Mouse (Mus musculus) embryonic fibroblast, embryonic 13.5 days (primary cell): ENCODE results near the gene Tmed2.

Experiments used
- CTCF ChIP-seq: IDR thresholded peaks from 2 replicates; pipeline ENCODE4 v1.5.1; 2011; ENCODE audit warnings: mild to moderate bottlenecking, control low read depth, low read length, moderate library complexity, borderline replicate concordance; ENCODE audit not compliant: insufficient read depth
- POLR2A ChIP-seq: IDR thresholded peaks from 2 replicates; pipeline ENCODE4 v1.6.1; 2011; ENCODE audit warnings: low read depth, mild to moderate bottlenecking, control low read depth, low read length, moderate library complexity

DNA sequence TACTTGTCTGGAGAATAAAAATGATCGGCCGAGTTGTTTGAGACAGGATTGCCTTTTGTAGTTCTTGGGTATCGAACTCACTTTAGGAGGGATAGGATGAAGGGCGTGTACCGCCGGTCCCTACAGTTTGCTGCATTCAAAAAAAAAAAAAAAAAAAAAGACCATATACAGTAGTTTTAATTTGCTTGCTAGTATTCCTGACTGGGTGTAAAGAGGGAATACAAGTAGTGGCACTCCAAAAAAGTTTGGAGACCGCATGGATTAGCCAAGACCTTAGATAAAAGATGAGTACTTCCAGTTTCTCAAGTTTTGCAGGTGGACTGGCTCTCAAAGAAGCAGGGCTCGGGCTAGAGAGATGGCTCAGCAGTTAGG, 1.1 kb downstream of the Tmed2 start:
- no peak for TF ChIP-seq CTCF
- TF ChIP-seq POLR2A = no peak
